Mouse (Mus musculus) neutrophil, adult 5-6 weeks (primary cell): ENCODE data around the gene Olfr316. TPM values are rescaled to one million over a fixed set of nuclear protein-coding genes. Genes with fewer than 3 reads are reported as not detected.

ENCODE experiments used
- ATAC-seq: fragments of 151-379, 151-347 bp; 2 replicates; pipeline ENCODE4 v1.8.0; 2017; ENCODE audit warnings: mild to moderate bottlenecking, moderate TSS enrichment; ENCODE audit not compliant: insufficient number of reproducible peaks, poor library complexity, low FRiP score, severe bottlenecking; ENCODE audit errors: extremely low read depth
- total RNA-seq: library from RNA; stranded (forward); fragments of 200-1000 nt; gene quantifications from 2 replicates; pipeline ENCODE4 v1.2.3, GENCODE M21; 2017

Olfr316 gene
- total RNA-seq, 1 experiment from 2014 or later, result not detected

DNA sequence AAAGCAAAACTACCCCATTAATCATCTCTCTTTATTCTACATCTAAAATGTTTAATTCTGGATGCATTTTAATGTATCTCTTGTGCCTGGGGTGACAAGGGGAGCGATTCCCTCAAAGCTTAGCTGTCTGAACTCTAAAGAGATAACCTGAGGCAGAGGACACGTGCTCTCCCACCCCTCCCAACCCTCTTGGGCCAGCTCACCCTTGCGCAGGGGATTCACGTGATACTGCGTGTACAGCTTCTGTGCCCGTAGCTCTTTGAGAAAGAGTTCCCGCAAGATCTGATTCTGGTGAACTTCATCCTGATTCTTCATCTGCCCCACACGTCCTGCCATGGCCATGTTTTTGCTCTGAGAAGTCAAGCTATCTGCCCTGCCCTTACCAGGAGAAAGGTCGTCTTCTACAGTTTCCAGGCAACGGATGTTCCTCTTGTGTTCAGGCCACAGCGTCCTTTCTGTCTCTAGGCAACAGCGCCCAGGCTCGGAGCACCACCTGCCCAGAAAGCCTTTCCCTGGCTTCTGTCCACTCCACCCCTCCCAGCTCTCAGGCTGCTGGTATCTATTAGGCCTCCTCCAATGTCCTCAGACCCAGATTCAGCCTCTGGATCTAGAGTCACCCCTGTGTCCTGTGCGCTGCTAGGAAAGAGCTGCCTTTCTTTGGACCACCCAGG is 49.2 kb downstream of the Olfr316 start, which contains the start of gene Fam183b:
Gene Fam183b, minus strand, starts transcription at position 403 of the 671 bp plus-strand sequence.
- ATAC-seq, result no peak

DNA sequence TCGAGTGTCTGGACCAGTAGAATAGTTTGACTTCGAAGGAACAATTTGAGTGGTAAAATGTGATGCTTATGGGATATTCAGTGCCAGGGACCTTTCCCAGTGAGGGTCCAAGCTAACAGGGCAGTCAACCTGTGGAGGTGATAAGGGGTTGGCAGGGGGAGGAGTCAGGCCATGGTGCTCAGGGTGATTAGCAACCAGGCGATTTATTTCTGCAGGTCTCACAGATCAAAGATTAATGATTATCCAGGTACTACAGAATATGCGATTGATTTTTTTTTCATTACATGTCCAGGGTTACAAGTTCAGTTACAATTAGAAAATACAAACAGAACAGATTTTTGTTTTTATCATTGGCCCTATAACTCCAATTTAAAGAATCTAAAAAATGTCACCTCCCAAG is 51.3 kb downstream of the Olfr316 start:
- no peak for ATAC-seq

DNA sequence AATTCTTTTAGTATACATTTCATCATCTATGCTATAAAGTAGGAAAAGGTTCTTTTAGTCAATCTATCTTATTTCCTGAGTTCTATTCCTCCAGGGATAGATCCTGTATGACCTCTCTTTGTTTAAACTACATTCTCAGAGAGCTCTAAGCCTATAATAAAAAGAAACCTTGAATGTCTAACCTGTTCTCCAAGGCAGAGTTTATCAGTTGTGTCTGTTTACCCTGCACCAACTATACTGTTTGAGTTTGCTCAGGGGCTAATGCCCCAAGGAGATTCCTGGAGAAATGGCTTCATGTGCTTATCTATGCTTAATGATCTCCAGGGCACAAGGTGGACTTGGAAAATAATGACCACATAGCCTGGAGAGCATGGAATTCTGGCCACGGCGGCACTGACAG is 51.9 kb downstream of the Olfr316 start:
- ATAC-seq, result no peak

Other genes with a start within 250 kb of the Olfr316 start
- gene Olfr330, start 217.9 kb upstream of the Olfr316 start, total RNA-seq, result not detected in 2 replicates
- not detected in 2 replicates for gene Olfr329-ps, start 206.3 kb upstream of the Olfr316 start, total RNA-seq
- gene Olfr328, start 197.1 kb upstream of the Olfr316 start, total RNA-seq, result 0.12 TPM in 1 of 2 replicates, not detected in the other
- not detected in 2 replicates for gene Olfr224, start 182.2 kb upstream of the Olfr316 start, total RNA-seq
- gene Olfr325, start 175.0 kb upstream of the Olfr316 start, total RNA-seq, result not detected in 2 replicates
- gene Olfr324, start 157.6 kb upstream of the Olfr316 start, total RNA-seq, result not detected in 2 replicates
- gene 2210407C18Rik, start 136.7 kb upstream of the Olfr316 start, total RNA-seq, result not detected in 2 replicates
- gene Olfr323, start 122.2 kb upstream of the Olfr316 start, total RNA-seq, result not detected in 2 replicates
- gene Trim58, start 112.3 kb upstream of the Olfr316 start, total RNA-seq, result 0.35 and 0.49 TPM in 2 replicates
- not detected in 2 replicates for gene Olfr322, start 94.0 kb upstream of the Olfr316 start, total RNA-seq
- gene Olfr320, start 71.6 kb upstream of the Olfr316 start, total RNA-seq, result not detected in 2 replicates
- not detected in 2 replicates for gene Olfr319, start 53.6 kb upstream of the Olfr316 start, total RNA-seq
- gene Olfr318, start 28.7 kb upstream of the Olfr316 start, total RNA-seq, result 0.23 TPM in 1 of 2 replicates, not detected in the other
- not detected in 2 replicates for gene Olfr317, start 13.5 kb upstream of the Olfr316 start, total RNA-seq
- gene Olfr315, start 20.5 kb downstream of the Olfr316 start, total RNA-seq, result not detected in 2 replicates
- gene Olfr314, start 30.2 kb downstream of the Olfr316 start, total RNA-seq, result not detected in 2 replicates
- gene Fam183b, start 49.2 kb downstream of the Olfr316 start, total RNA-seq, result not detected in 2 replicates
- gene Olfr313, start 62.3 kb downstream of the Olfr316 start, total RNA-seq, result not detected in 2 replicates
- gene Olfr312, start 76.5 kb downstream of the Olfr316 start, total RNA-seq, result not detected in 2 replicates
- gene Olfr311, start 86.5 kb downstream of the Olfr316 start, total RNA-seq, result not detected in 2 replicates
- 12.1 and 16.8 TPM in 2 replicates for gene Gm12258, start 94.4 kb downstream of the Olfr316 start, total RNA-seq
- gene 2810021J22Rik, start 114.5 kb downstream of the Olfr316 start, total RNA-seq, result 7.9 and 8.8 TPM in 2 replicates
- gene Zfp39, start 151.5 kb downstream of the Olfr316 start, total RNA-seq, result 14.6 and 14.7 TPM in 2 replicates
- 0.23 and 0.61 TPM in 2 replicates for gene Btnl10, start 165.2 kb downstream of the Olfr316 start, total RNA-seq
- 60.8 and 72.2 TPM in 2 replicates for gene Rnf187, start 186.2 kb downstream of the Olfr316 start, total RNA-seq
- 3.7 and 8.1 TPM in 2 replicates for gene Hist3h2ba, start 196.2 kb downstream of the Olfr316 start, total RNA-seq
- gene Hist3h2a, start 202.0 kb downstream of the Olfr316 start, total RNA-seq, result 65.3 TPM in 2 replicates
- gene Trim17, start 202.0 kb downstream of the Olfr316 start, total RNA-seq, result 0.12 and 0.35 TPM in 2 replicates
- gene Trim11, start 225.4 kb downstream of the Olfr316 start, total RNA-seq, result 106 and 107 TPM in 2 replicates